Mouse (Mus musculus) naive thymus-derived CD4-positive, alpha-beta T cell, adult 5 months (primary cell): ENCODE results near the gene Grem2. TPM values are rescaled to one million over a fixed set of nuclear protein-coding genes. Genes with fewer than 3 reads are reported as not detected.

Source experiments
- polyA plus RNA-seq: library from polyadenylated mRNA; unstranded; fragments of 100-300 nt; shearing (Covaris generic); gene quantifications from one replicate; pipeline ENCODE4 v1.2.1, GENCODE M21; 2017

Gene Grem2
- polyA plus RNA-seq, result not detected

DNA sequence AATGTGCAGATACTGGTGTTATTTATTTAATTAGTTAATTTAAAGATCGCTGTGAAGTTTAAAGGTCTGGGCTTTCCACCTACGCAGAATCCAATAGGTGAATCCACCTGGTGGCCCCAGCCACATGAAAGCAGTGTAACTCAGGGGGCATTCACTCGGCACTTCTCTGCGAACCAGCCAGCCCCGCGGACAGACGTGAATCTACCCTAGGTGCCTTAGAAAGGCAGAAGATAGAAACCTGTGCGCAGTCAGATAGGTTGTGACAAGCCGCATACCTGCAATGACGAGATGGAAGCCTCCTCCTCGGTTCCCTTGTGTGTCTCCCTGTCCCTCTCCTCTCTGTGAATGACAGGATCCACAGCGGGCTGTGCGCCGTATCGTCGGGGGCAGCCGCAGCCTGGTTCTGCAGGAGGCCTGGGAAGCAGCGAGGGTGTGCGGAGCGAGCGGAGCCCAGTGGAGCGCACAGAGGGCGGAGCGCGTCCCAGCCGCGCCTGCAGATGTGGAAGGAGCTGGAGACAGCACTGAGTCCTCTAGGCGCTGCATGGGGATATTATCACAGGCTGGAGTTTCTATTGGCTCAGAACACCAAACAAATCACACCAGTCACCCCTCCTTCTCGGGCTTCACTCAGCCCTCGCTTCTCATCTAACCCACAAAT is at the start of gene Grem2:
TSS of gene Grem2 (minus strand) at position 522 of the 658 bp plus-strand sequence.

